Mouse (Mus musculus): ENCODE data around the gene Pex14. TPM values are rescaled to one million over a fixed set of nuclear protein-coding genes. Genes with fewer than 3 reads are reported as not detected.
A peak's percentile ranks its signal among the peaks of the same experiment; 100 is the strongest.

Pex14 gene
- total and polyA plus RNA-seq, 2 experiments from 2014 or later: 62.9 to 70.4 TPM

DNA sequence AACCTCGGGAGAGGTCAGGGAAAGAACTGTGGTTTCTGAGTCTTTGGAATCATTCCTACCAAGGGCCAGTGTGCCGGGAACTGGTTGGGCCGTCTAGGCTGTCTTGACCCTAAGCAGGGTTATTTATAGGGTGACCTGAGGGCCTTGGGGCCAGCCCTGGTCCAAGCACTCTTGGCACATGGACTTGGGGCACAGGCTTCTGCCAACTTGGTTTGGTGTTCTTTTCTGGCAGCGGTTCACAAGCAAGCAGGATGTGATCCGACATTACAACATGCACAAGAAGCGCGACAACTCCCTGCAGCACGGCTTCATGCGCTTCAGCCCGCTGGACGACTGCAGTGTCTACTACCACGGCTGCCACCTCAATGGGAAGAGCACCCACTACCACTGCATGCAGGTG lies 162.9 kb downstream of the Pex14 start:
- WGBS: 76% methylated on average over 12 of the region's 12 CpGs
- no peaks in the 10 kb centered on the region; the same call in 1 of the 2 replicates for H3K27me3 ChIP-seq (ENCODE audit: insufficient read depth, low read length)
- H3K4me1 ChIP-seq (ENCODE audit: insufficient read depth, low read length): peaks cover 15% of the 10 kb centered on the region

DNA sequence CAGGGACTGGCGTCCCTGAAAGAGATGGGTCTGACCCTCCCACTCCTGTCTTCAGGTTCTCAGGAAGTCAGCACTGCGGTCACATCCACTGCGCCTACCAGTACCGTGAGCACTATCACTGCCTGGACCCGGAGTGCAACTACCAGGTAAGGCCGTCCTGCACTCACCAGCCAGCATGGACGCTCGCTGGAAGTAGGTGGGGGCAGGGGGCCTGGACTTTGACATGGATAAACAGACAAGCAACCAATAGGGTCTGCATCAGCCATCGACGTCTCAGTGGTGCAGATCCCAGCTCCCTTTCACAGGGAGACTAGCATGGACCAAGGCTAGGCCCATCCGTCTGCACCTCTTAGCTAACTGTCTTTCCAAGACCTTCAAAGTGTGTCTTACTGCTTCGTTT lies 163.6 kb downstream of the Pex14 start:
- WGBS: 93% methylated on average over 12 of the region's 12 CpGs

More for the DNA sequence above, 162.9 kb downstream of the Pex14 start:
- Histone ChIP-seq H3K4me2 (ENCODE audit: low read depth, low read length) (no peak overlapping the region), H3K9me3 (ENCODE audit: low read length) (no peaks in the 10 kb centered on the region), H3K27ac (no peak overlapping the region), H3K4me3 (ENCODE audit: low read length) (no peak overlapping the region), H3K36me3 (ENCODE audit: insufficient read depth, low read length) (no peaks in the 10 kb centered on the region), H3K9ac (replicated peaks; ENCODE audit: low read length) (no peak overlapping the region)
- TF ChIP-seq CTCF (IDR thresholded peaks at IDR 0.05; ENCODE audit: low read depth): no peak
- DNase-seq (ENCODE audit: low spot score): no peak
- ATAC-seq: no peak

DNA sequence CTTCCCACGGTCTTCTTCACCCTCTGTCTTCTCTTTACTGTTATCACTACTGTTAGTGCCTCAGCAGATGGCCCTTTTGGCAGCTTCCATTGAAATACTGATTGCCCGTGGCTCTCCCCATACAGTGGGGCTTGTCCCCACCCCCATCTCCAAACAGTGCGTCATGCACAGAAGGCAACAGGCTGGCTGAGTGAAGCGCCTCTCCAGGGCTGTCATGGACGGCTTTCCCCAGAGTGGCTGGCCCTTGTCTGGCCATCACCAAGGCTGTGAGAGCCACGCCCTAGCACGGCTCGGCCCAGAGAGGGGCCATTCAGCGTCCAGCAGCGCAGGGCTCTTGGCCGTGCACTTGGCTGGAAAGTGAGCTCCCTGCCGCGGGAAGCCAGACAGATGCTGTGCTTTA lies 164.5 kb downstream of the Pex14 start:
- WGBS: 22% methylated on average over 13 of the region's 13 CpGs
- no peak overlapping the region for H3K4me3 ChIP-seq (ENCODE audit: low read length)
- H3K4me1 ChIP-seq (ENCODE audit: insufficient read depth, low read length): peaks cover 17% of the 10 kb centered on the region
- no peaks in the 10 kb centered on the region; the same call in 1 of the 2 replicates for H3K27me3 ChIP-seq (ENCODE audit: insufficient read depth, low read length)
- no peak overlapping the region for H3K4me2 ChIP-seq (ENCODE audit: low read depth, low read length)
- no peak overlapping the region for H3K27ac ChIP-seq
- ATAC-seq (peak; percentile 31), DNase-seq (ENCODE audit: low spot score) (peak; percentile 68)
- no peaks in the 10 kb centered on the region for H3K9me3 ChIP-seq (ENCODE audit: low read length)
- no peak for TF ChIP-seq CTCF (IDR thresholded peaks at IDR 0.05; ENCODE audit: low read depth)
- no peaks in the 10 kb centered on the region for H3K36me3 ChIP-seq (ENCODE audit: insufficient read depth, low read length)
- no peak overlapping the region for H3K9ac ChIP-seq (replicated peaks; ENCODE audit: low read length)

More for the DNA sequence above, 163.6 kb downstream of the Pex14 start:
- no peak overlapping the region for H3K4me3 ChIP-seq (ENCODE audit: low read length)
- TF ChIP-seq CTCF (IDR thresholded peaks at IDR 0.05; ENCODE audit: low read depth): no peak
- H3K27me3 ChIP-seq (ENCODE audit: insufficient read depth, low read length): no peaks in the 10 kb centered on the region; the same call in 1 of the 2 replicates
- no peaks in the 10 kb centered on the region for H3K9me3 ChIP-seq (ENCODE audit: low read length)
- H3K4me1 ChIP-seq (ENCODE audit: insufficient read depth, low read length): peaks cover 17% of the 10 kb centered on the region
- H3K27ac ChIP-seq: no peak overlapping the region
- H3K9ac ChIP-seq (replicated peaks; ENCODE audit: low read length): no peak overlapping the region
- ATAC-seq: no peak
- no peak overlapping the region for H3K4me2 ChIP-seq (ENCODE audit: low read depth, low read length)
- no peaks in the 10 kb centered on the region for H3K36me3 ChIP-seq (ENCODE audit: insufficient read depth, low read length)
- DNase-seq (ENCODE audit: low spot score): no peak

DNA sequence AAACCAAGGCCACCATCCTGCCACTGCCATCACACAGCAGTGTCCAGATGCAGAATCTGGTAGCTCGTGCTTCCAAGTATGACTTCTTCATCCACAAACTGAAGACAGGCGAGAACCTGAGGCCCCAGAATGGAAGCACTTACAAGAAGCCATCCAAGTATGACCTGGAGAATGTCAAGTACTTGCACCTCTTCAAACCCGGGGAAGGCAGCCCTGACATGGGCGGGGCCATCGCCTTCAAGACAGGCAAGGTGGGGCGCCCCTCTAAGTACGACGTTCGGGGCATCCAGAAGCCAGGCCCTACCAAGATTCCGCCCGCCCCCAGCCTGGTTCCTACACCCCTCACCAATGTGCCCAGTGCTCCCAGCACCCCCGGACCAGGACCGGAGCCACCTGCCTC lies 166.6 kb downstream of the Pex14 start:
- Histone ChIP-seq H3K36me3 (ENCODE audit: insufficient read depth, low read length) (no peaks in the 10 kb centered on the region), H3K4me1 (ENCODE audit: insufficient read depth, low read length) (peaks cover 15% of the 10 kb centered on the region), H3K9me3 (ENCODE audit: low read length) (no peaks in the 10 kb centered on the region), H3K27ac (no peak overlapping the region), H3K4me2 (ENCODE audit: low read depth, low read length) (no peak overlapping the region), H3K4me3 (ENCODE audit: low read length) (no peak overlapping the region), H3K27me3 (ENCODE audit: insufficient read depth, low read length) (no peaks in the 10 kb centered on the region), H3K9ac (replicated peaks; ENCODE audit: low read length) (no peak overlapping the region)
- ATAC-seq (no peak), DNase-seq (ENCODE audit: low spot score) (no peak)
- WGBS: 92% methylated on average over 13 of the region's 13 CpGs
- no peak for TF ChIP-seq CTCF (IDR thresholded peaks at IDR 0.05; ENCODE audit: low read depth)

DNA sequence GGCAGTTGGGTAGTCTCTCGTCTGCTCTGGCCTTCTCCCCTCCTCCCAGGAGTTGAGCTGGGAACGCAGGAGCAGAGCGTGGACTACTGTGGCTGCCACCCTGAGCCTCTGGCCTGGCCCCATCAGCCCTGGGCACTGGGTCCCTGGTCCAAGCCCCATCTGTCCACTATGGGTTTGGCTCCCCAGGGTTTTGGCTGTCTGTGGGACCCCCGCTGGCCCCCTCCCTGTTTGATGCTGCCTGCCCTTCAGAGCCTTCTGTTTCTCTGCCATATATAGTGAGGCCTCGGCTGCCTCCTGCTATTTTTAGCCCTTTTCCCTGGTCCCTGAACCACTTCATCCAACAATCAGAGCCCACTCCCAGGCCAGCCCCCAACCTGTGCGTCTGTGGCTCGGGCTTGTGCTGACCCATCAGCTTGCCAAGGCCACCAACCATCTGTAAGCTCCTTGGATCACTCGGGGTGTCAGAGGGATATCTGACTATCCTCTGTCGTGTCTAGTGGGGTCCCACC lies 168.9 kb downstream of the Pex14 start:
- DNase-seq (ENCODE audit: low spot score): no peak
- no peaks in the 10 kb centered on the region for H3K9me3 ChIP-seq (ENCODE audit: low read length)
- H3K9ac ChIP-seq (replicated peaks; ENCODE audit: low read length): no peak overlapping the region
- no peak overlapping the region for H3K4me2 ChIP-seq (ENCODE audit: low read depth, low read length)
- no peaks in the 10 kb centered on the region for H3K27me3 ChIP-seq (ENCODE audit: insufficient read depth, low read length)
- no peaks in the 10 kb centered on the region for H3K36me3 ChIP-seq (ENCODE audit: insufficient read depth, low read length)
- no peak for ATAC-seq
- WGBS: 44% methylated on average over 9 of the region's 9 CpGs
- no peak overlapping the region for H3K4me3 ChIP-seq (ENCODE audit: low read length)
- no peak for TF ChIP-seq CTCF (IDR thresholded peaks at IDR 0.05; ENCODE audit: low read depth)
- H3K27ac ChIP-seq: no peak overlapping the region
- peaks cover 22% of the 10 kb centered on the region for H3K4me1 ChIP-seq (ENCODE audit: insufficient read depth, low read length)

DNA sequence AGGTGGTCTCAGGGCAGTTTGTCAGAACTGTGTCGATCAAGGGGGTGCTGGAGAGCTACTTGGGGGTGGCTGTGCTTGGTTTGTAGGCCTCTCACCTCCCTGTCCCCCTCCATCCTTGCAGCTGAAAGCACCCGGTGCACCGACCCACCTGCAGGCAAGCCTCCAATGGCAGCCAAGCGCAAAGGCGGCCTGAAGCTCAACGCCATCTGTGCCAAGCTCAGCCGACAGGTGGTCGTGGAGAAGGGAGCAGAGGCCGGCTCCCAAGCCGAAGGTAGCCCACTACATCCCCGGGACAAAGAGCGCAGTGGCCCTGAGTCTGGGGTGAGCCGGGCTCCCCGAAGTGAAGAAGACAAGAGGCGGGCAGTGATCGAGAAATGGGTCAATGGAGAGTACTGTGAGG lies 170.8 kb downstream of the Pex14 start:
- Histone ChIP-seq H3K4me2 (ENCODE audit: low read depth, low read length) (no peak overlapping the region), H3K4me1 (ENCODE audit: insufficient read depth, low read length) (peaks cover 22% of the 10 kb centered on the region), H3K36me3 (ENCODE audit: insufficient read depth, low read length) (no peaks in the 10 kb centered on the region), H3K9me3 (ENCODE audit: low read length) (no peaks in the 10 kb centered on the region), H3K9ac (replicated peaks; ENCODE audit: low read length) (no peak overlapping the region), H3K27ac (no peak overlapping the region), H3K4me3 (ENCODE audit: low read length) (no peak overlapping the region), H3K27me3 (ENCODE audit: insufficient read depth, low read length) (no peaks in the 10 kb centered on the region)
- 81% methylated on average over 16 of the region's 16 CpGs for WGBS
- ATAC-seq (no peak), DNase-seq (ENCODE audit: low spot score) (no peak)
- TF ChIP-seq CTCF (IDR thresholded peaks at IDR 0.05; ENCODE audit: low read depth): no peak

DNA sequence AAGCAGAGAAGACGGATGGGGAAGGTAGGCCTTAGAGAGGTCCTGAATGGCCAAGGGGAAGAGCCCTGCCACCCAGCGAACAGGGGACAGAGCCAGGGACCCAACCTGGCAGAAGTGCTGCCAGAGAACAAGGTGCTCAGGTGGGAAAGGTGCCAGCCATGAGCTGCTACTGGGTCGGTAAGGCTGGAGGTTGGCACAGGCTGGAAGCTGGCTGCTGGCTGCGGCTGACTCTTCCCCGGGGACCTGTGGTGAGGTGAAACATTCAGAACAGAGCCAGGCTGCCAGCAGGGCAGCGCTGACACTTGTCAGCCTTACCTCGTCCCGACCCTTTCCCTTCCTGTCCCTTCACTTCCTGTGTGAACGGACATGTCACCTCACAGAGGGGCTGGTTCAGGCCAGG lies 171.4 kb downstream of the Pex14 start:
- no peak for DNase-seq (ENCODE audit: low spot score)
- no peaks in the 10 kb centered on the region for H3K9me3 ChIP-seq (ENCODE audit: low read length)
- no peak overlapping the region for H3K4me3 ChIP-seq (ENCODE audit: low read length)
- no peak overlapping the region for H3K4me2 ChIP-seq (ENCODE audit: low read depth, low read length)
- H3K4me1 ChIP-seq (ENCODE audit: insufficient read depth, low read length): peaks cover 22% of the 10 kb centered on the region
- no peak for TF ChIP-seq CTCF (IDR thresholded peaks at IDR 0.05; ENCODE audit: low read depth)
- H3K27me3 ChIP-seq (ENCODE audit: insufficient read depth, low read length): no peaks in the 10 kb centered on the region
- no peak for ATAC-seq
- no peaks in the 10 kb centered on the region for H3K36me3 ChIP-seq (ENCODE audit: insufficient read depth, low read length)
- H3K9ac ChIP-seq (replicated peaks; ENCODE audit: low read length): no peak overlapping the region
- H3K27ac ChIP-seq: no peak overlapping the region
- WGBS: 58% methylated on average over 9 of the region's 9 CpGs
